Mouse (Mus musculus) right cerebral cortex, postnatal 10 days (tissue): Measurements from ENCODE around the gene BC049352.
A peak's percentile ranks its signal among the peaks of the same experiment; 100 is the strongest.

ENCODE experiments used
- DNase-seq, 2 experiments: peaks; one replicate each; pipeline ENCODE4 v3.0.0; 2021; ENCODE audit warnings: low spot score in 2 of 2

BC049352 gene

DNA sequence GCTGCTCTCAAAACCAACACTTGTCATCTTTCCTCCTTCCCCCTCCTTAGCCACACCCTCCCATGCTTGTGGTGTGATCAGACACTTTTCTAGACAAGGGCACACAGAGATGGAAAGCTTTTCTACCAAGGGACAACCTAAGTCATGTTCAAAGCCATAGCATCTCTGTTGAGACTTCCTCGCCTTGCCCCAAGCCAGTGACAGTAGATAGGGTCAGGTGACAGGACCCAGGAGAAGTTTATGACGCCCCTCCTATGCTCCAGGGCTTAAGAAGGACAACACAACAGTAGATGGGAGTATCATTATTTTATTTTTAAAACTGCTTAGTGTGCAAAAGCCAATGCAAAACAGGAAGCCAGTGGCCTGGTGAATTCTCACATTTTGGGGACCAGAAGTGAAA, 65.7 kb downstream of the BC049352 start:
- no peak for DNase-seq

DNA sequence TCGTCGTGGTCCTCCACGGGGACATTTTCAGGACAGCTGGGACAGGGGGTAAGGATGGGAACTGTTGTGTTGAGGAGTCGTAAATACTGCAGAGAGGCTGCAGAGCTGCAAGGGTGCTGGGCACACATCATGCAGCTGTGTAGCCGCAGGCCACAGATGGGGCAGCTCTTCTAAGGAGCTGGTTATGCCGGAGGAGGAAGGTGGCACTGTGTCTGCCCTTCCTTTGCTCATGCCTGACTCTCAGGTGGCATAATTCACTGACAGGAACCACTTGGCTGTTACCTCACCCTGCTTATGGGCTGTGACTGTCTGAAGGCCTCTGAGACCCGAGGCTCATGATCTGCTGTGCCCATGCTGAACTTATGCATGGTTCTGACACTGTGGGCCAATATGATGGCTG, 68.5 kb downstream of the BC049352 start:
- no peak for DNase-seq

DNA sequence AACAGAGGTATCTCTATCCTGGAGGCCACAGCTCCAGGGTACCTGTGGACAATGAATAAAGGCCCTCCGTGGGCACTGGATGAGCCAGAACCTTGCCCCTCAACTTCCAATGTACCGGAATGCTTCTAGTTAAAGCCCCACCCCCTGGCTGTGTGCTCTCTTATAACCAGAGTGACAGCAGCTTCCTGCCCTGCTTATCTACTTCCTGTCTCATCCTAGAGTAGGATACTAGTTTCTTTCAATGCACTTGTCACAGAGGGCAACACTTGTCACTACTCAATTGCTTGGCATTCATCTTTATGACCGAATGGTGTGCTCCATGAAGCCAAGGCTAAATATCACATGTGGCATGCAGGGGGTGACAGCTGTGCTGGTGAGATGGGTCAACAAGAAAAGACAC, 69.5 kb downstream of the BC049352 start:
- no peak for DNase-seq

DNA sequence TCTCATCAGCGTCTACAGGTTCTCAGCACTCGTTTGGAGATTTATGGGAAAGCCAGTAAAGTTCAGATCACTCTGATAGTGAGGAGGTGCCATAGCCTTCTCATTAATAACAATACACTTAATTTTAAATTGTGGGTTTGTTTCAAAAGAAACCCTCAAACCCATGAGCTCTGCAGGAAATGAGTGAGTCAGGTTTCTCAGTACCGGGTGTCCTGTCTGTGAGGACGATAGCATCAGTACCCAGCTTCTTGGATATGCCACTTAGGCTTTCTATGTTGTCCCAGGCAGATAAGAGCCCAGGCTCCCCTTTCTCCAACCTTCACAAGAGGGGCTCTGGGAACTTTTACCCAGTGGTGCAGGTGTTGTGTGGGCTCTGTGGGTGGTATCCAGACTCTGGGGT, 70.2 kb downstream of the BC049352 start:
- no peak for DNase-seq

DNA sequence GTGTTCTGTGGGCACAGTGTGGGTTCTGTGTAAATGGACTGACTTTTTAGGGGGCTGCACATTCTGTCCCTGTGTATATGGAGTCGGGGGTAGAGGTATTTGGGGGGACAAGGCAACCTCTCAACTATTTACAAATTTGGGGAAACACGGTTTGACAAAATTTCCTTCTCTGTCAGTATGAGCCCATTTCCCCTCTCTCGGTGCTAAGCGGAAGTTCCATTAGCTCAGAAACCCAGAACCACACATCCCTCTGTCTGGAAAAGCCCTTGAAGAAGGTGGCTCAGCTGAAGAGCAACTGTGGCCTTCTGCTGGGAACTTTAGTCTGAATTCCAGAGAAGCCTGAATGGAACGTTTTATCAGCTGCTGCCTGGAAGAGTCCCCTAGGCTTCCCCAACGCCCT, 70.6 kb downstream of the BC049352 start:
- no peak for DNase-seq

DNA sequence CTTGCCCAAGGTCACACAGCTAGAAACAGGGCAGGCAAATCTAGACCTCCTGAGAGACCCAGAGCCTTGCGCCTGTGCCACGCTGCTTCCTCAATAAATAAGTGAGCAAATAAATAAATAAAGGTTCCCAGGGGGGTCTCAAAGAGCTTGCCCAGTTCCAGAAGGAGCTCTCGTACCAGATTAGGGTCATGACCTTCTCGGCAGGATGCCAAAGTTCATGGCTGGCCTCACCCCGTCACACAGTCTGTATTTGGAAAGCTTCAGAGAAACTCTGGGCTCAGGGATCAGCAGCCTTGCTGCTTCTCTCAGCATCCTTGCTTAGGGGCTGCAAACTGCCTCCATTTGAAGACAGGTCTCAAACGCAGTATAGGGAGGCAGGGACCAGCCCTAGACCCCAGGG, 72.2 kb downstream of the BC049352 start:
- no peak for DNase-seq

DNA sequence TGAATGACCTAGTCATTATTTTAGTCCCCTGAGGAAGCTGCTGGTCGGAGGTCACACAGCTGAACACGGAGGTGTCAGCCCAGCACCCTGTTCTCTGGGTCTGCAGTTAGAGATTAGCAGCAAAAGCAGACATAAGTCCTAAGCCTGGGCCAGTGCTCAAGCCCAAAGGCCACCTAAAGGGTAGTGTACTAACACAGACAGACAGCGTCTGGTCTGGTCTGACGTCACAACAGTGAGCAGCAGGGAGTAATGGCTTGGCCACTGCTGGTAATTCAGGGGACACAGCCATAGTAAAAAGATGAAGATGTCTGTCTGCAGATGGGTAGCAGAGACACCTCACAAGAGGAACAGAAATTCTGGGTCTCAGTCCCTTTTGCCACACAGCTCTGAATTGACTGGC, 72.8 kb downstream of the BC049352 start:
- DNase-seq: no peak

DNA sequence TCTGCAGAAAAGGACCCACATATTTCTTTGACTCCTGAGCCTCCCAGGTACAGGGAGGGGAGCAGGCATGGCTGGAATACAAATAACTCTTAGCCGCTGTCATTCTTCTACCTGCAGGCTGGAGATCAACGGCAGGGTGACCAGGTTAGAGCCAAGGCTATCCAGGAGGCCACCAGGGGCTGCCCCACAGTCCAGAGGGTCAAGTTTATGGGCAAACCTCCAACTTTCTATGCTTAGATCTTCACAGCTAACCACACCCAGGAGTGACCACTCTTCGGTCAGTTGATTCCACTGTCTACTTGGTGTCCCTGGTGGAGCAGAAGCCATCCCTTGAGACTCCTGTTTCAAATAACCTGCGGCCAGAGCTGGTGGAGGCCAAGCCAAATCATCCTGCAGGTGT, 73.6 kb downstream of the BC049352 start:
- no peak for DNase-seq

DNA sequence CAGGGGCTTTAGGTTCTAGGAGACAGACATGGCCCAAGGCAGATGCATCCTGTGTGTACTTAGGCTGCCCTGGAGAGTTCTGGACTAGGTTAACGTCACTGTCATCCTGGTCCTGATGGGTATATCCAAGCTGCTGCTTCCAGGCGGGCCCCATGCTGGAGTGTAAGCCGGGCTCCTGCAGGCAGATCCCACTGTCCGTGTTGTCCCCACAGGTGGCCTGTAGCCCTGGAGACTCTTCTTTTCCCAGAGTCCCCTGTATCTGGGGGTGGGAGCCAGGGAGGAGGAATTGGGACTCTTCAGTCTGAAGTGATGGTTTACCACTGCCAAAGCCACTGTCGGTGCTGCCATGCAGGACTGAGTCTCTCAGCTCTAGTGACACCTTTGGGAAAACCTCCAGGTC, 74.2 kb downstream of the BC049352 start:
- DNase-seq: no peak

DNA sequence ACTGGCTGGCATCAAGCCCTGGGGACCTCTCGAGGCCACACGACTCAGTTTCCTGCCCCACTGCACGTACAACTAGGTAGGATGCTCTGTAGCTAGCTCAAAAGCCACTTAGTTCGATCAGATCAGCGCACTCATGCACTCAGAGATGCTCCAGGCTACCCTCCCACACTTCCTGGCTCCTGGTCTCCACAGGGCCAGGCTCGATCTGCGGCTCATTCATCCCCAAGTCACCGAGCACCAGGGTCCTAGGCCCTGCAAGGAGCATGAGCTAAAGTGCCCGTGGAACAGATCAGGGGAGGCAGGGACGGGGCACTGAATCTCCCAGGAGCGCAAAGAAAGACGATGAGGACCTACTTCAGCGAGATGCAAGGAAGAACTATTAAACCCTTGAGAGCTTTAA, 77.3 kb downstream of the BC049352 start:
- no peak for DNase-seq

DNA sequence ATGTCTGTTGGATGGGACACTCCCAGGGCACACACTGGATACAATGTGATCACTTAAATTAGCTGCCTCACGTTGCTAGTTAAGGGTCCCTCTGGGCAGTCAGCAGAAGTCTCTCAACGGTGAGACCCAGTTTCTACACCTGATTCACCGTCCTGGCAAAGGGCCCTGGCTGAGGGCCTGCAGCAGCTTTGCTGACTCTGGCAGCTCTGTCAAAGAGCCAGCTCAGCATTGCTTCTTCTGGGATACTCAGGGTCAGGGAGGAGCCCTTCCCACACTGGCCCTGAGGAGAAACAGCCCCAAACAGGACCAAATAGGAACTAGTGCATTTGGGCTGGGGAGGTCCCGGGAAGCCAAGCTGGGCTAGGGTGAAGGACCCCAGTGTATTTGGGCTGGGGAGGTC, 79.7 kb downstream of the BC049352 start:
- peak; percentile 40 to 50 for DNase-seq

DNA sequence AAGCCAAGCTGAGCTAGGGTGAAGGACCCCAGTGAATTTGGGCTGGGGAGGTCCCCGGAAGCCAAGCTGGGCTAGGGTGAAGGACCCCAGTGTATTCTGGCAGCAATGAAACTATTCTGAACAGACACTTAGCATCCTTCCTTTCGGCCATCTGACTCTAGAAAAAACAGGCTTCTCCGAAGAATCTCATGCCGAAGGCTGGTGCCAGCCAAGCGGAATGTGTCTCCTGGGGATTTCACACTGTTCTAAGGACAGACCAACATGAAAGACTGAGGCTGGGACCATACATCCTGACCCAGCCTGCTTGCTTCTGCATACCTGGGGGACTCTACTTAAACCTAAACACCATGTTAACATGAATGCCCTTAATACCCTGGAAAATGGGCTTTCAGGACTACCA, 80.1 kb downstream of the BC049352 start:
- DNase-seq: no peak

DNA sequence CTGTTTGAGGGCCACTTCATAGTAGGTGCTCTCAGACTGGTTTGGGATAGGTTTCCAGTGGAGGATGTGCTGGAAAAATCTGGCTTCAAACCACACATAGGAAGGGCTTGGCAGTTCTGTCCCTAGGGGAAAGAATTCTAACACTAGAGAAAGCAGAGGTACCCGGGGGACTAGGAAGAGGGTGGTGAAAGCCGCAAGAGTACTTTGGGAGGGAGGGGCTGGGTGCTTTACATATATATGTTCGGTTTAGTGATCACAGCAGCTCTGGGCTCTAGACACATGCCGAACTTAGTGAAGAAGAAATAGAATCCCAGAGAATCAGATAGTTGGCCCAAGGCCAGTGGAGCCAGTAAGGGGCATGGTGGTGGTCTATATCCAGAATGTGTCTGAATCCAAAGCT, 85.3 kb downstream of the BC049352 start:
- DNase-seq: no peak

DNA sequence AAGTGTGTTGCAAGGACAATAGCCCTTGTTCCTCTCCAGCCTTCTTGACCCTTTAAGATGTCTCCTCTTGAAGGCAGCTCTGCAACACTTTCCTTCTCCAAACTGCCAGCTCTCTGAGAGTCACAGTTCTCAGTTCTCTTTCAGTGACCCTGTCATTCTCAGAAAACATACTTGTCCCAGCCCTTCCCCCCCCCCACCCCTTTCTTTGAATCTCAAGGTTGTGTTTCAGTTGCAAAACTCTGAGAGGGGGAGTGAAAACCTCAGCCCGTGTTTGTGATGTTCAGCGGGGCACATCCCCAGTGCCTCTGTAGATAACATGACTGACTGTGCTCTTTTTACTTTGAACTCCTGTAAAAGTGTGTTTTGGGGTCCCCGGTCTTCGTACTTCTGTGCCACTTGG, 86.3 kb downstream of the BC049352 start:
- no peak for DNase-seq

DNA sequence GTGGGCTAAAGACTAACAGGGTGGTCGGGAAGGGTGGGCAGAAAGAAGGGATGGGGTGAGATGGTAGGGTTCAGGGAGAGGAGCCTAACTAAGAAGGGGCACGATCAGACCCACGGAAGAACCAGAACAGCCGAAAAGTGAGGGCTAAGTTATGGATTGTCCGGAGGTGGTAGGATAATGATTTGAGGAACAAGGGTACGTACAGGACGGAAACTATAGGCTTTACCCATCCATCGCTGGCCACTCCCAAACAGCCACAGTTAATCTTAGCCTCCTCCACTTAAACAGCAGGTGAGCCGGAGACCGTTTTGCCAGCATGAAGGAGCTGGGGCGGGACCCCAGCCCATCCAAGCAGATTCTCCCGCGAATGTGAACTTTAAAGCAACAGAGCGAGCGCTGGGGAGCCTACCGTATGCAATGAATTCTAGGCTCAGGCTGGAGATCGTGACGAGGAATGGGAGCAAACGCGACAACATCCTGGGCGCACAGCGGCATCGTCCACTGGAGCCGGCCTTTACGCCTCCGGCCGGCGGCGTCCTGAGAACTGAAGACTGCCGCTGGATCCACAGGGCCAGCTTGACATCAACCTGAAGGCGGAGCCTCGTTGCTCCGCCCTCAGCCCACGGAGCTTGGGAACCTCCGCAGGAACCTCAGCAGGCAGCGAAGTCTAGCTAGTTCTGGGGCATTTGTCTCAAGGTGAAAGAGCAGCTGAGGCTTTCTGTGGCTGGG, 87.0 kb downstream of the BC049352 start, which contains the start of gene Il10ra:
TSS of gene Il10ra (minus strand) at position 553 of the 729 bp plus-strand sequence.
- peak; percentile 42 to 48 for DNase-seq

DNA sequence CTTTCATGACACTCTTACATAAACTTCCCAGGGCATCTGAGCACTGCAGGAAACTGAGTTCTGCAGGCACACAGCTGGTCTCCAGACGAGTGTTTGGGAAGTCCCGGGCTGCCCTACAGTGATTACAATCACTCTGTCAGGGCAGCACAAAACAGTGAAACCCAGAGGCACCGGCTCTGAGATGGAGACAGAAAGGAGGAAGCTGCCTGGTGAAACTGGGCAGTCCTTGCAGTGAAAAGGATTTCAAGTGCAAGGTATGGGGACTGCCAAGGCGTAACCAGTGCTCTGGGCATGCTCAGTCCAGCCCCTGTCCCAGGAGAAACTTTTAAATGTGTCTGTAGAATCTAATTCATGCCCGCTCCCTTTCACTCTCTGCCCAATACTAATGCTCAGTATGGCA, 90.4 kb downstream of the BC049352 start:
- peak in 1 of 2 experiments; percentile 29 for DNase-seq

DNA sequence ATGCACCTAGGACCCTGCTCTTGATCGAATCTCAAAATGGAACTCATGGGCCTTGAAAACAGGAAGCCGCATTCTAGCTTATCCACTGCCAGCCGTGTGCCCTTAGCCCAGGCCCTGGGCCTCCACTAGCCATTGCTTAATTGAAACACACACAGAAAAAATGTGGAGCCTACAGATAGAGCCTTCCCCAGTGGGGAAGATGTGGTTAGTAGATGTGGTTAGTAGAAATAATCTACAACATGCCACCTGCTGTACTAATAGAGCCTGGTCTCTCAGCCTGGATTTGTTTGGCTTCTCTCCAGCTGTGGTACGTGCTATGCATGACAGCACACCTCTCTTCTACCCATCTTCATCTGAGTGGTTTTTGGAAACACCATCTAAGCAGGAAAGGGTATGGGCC, 92.4 kb downstream of the BC049352 start:
- no peak for DNase-seq

DNA sequence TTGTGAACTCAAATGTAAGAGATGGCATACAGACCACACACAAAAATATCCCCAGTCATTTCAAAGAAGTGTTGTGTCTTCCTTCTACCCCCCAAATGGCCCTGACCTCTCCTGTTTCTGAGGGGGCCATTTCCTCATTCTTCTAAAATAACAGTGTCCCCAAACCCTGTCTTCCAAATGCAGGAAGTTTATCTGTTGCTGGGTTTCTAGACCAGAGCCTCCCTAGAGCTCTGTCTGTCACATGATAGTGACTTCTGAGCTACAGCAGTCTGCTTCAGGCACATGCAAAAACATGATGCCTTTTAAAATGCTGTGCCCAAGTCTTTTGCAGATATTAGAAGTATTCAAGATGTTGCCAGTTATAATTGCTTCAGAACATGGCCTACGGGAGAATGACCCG, 92.8 kb downstream of the BC049352 start:
- DNase-seq: no peak

DNA sequence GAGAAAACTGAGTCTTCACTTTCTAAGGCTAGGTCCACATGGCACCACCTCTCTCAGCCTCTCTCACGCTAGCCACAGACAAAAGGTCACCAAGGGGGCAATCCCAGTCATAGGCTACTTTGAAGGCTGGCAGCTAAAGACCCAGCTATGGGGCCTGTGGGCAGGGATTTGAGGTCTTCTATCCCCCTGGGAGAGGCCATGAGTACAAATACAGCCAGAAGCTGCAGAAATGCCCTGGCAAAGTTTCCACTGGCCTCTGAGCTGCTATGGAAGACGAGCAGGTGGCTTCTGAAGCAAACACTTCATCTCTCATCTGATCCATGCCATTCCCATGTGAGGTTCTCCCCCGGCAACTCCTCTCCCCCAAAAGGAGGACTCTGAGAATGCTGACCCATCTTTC, 98.3 kb downstream of the BC049352 start:
- DNase-seq: no peak

DNA sequence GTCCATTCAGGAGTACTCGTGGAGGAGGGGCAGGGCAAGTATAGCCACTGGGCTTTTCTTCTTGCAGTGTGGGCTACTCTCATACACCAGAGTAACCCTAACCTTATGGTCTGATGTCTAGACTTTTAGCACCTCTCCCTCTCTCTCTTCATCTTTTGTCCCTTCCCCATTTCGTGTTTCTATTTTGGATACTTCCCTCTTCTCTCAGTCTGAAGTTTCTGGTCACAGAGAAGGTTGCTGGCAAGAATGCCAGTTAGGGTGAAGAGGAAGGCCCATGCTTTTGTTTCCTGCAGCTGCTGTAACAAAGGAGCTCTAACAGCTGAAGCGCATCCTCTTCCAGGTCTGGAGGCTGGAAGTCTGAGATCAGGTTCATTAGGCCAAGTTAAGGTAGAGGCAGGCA, 99.1 kb downstream of the BC049352 start:
- no peak for DNase-seq

DNA sequence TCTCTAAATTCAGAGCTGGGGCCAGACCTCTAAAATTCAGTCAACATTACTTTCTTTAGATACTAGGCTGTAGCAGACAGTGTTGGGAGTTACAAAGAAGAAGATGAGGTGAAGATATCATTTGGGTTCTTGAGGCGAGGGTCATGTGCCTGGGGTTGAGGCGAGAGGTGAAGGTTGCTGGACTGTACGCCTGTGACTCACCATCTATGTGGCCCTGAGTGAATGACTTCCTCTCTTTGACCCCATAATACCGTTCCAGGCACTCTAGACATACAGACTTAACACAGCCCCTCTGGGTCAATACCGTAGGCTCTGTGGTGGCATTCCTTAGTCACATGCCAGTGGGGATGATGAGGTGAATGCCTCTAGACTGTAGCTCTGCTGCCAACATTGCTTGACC, 100.7 kb downstream of the BC049352 start:
- DNase-seq: no peak

DNA sequence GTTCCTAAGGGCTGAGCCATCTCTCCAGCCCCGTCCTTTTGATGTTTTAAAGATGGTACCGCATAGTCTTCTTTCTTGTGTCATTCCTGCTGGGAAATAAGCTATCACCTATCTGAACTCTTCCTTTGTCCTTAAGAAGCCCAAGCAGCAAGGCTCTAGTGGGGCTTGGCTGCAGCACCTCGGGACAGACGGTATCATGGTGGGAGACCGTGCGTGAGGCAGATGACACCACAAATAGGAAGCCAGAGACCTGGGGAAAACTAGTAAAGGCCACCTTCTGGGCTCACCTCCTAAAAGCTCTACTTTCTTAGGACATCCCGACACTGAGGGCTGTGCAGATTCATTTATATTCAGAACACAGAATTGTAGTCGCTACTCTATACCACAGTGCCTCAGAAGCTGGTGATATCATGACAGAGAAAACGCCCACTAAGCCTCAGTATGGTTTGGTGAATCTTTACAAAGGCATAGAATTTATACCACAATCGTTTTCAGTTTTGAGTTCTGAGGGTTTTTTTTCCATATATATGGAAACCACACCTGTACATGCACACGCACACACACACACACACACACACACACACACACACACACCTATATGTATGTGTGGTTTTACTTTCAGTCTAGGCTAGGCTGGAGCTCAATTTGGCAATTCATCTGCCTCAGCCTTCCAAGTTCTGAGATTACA, 109.8 kb downstream of the BC049352 start:
- no peak for DNase-seq

DNA sequence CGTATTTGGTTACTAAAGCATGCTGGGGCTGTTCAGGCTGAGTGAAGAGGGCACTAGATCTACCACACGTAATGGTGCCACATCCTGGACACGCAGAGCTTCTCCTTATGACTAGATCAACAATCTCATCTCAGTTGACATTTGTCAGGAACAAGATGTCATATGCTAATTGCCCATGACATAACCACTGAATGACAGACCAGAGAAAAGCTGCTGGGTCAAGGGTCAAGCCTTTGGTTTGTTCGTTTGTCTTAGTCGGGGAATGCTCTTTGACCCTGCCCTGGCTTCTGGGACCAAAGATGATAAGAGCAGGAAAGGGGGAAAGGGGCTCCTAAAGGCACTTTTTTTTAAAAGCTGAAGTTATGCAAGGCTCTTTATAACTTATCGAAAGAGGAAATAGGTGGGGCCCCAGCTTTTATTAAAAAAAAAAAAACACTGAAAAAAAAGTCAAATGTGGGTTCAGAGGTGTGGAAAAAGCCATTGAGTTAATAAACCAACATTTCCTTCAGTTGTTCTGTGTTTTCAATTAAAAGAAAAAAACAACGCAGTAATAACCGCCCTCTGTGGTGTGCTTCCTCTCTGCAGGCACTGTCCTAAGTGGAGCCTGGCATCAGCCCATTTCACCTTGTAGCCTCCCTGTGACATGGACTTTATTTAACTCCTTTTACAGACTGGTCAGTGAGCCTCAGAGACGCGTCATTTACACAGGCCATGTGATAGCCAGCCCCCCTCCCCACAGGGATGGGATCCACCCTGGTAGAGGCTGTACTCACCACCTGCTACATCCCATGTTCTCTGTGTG, 112.6 kb downstream of the BC049352 start:
- DNase-seq: no peak
